Mouse (Mus musculus) limb, embryonic 11.5 days (tissue): Measurements from ENCODE around the gene Fbf1. TPM values are rescaled to one million over a fixed set of nuclear protein-coding genes. Genes with fewer than 3 reads are reported as not detected.

Source experiments
- ATAC-seq: fragments of 200-750 bp; cut with Nextera tagmentation; 2 replicates; pipeline ENCODE4 v1.8.0; 2017; ENCODE audit warnings: low read depth; ENCODE audit not compliant: insufficient number of reproducible peaks, low FRiP score, low TSS enrichment
- DNase-seq: peaks from one replicate; pipeline ENCODE4 v3.0.0-alpha.2; 2015; ENCODE audit warnings: low spot score
- H3K27ac ChIP-seq: fragments of 300-500 bp; sonication (generic); replicated peaks from 2 replicates; pipeline ENCODE4 v1.5.1; 2014; ENCODE audit warnings: low read depth, mild to moderate bottlenecking, low read length
- H3K27me3 ChIP-seq: fragments of 300-500 bp; sonication (generic); 2 replicates; pipeline ENCODE4 v1.6.1; 2014; ENCODE audit warnings: mild to moderate bottlenecking, low read length, mixed read lengths; ENCODE audit not compliant: control insufficient read depth, insufficient read depth
- H3K36me3 ChIP-seq: fragments of 300-500 bp; sonication (generic); 2 replicates; pipeline ENCODE4 v1.6.1; 2014; ENCODE audit warnings: mild to moderate bottlenecking, low read length, moderate library complexity, mixed read lengths; ENCODE audit not compliant: control insufficient read depth, insufficient read depth
- H3K4me1 ChIP-seq: fragments of 300-500 bp; sonication (generic); 2 replicates; pipeline ENCODE4 v1.6.1; 2014; ENCODE audit warnings: low read length, mixed read lengths; ENCODE audit not compliant: control insufficient read depth, insufficient read depth
- H3K4me2 ChIP-seq: fragments of 300-500 bp; sonication (generic); 2 replicates; pipeline ENCODE4 v1.6.1; 2014; ENCODE audit warnings: low read depth, mild to moderate bottlenecking, moderate library complexity; ENCODE audit not compliant: severe bottlenecking
- H3K4me3 ChIP-seq: fragments of 300-500 bp; sonication (generic); 2 replicates; pipeline ENCODE4 v1.5.1; 2014; ENCODE audit warnings: low read depth, low read length
- H3K9ac ChIP-seq: fragments of 300-500 bp; sonication (generic); 2 replicates; pipeline ENCODE4 v1.6.1; 2014; ENCODE audit warnings: mild to moderate bottlenecking, low read length
- H3K9me3 ChIP-seq: fragments of 300-500 bp; sonication (generic); 2 replicates; pipeline ENCODE4 v1.6.1; 2016; ENCODE audit warnings: low read length; ENCODE audit not compliant: control insufficient read depth
- WGBS: fragments of 180-500 bp; shearing (Covaris S2); extraction: QIAGEN DNeasy Blood & Tissue Kit; methylation state at CpG from one replicate; pipeline ENCODE4 v1.1.7; 2014; 5-methylcytosine and 5-hydroxymethylcytosine counted together
- polyA plus RNA-seq: library from polyadenylated mRNA; unstranded; fragments of >200 nt; fragmentation: Nextera tagmentation; extraction: Ambion mirVana; gene quantifications from 2 replicates; pipeline ENCODE4 v1.2.1, GENCODE M21; 2014

Gene Fbf1
- polyA plus RNA-seq, 1 experiment from 2014 or later = 28.2 TPM

GRCm38 (mm10) chr11:116196336-116196735 lies 28.4 kb upstream of the Fbf1 start:
- Histone ChIP-seq H3K4me2 (no peak overlapping the region), H3K27ac (no peak overlapping the region), H3K36me3 (peaks cover 4% of the 10 kb centered on the region), H3K9ac (no peak overlapping the region), H3K9me3 (no peaks in the 10 kb centered on the region), H3K27me3 (no peaks in the 10 kb centered on the region), H3K4me1 (0 out of 2 replicates have a peak, but pooled peaks cover 3% of the 10 kb centered on the region), H3K4me3 (no peak overlapping the region)
- no peak for DNase-seq
- no peak for ATAC-seq
- WGBS = 90% methylated on average over 3 of the region's 3 CpGs

GRCm38 (mm10) chr11:116195252-116195651 lies 27.3 kb upstream of the Fbf1 start:
- H3K27ac ChIP-seq = no peak overlapping the region
- no peaks in the 10 kb centered on the region for H3K9me3 ChIP-seq
- WGBS = 81% methylated on average over 5 of the region's 5 CpGs
- peaks cover 8% of the 10 kb centered on the region for H3K36me3 ChIP-seq
- DNase-seq (no peak), ATAC-seq (no peak)
- H3K4me3 ChIP-seq = no peak overlapping the region
- no peak overlapping the region for H3K4me2 ChIP-seq
- 0 out of 2 replicates have a peak, but pooled peaks cover 3% of the 10 kb centered on the region for H3K4me1 ChIP-seq
- H3K9ac ChIP-seq = no peak overlapping the region
- H3K27me3 ChIP-seq = no peaks in the 10 kb centered on the region

- H3K36me3 ChIP-seq = peaks cover 8% of the 10 kb centered on the region
- H3K4me1 ChIP-seq = 0 out of 2 replicates have a peak, but pooled peaks cover 2% of the 10 kb centered on the region
- ATAC-seq (no peak), DNase-seq (no peak)
- no peak overlapping the region for H3K9ac ChIP-seq
- H3K4me3 ChIP-seq = no peak overlapping the region
- H3K4me2 ChIP-seq = no peak overlapping the region
- no peak overlapping the region for H3K27ac ChIP-seq
- H3K27me3 ChIP-seq = no peaks in the 10 kb centered on the region
- WGBS = 98% methylated on average over 8 of the region's 8 CpGs
- H3K9me3 ChIP-seq = no peaks in the 10 kb centered on the region
Measured at GRCm38 (mm10) chr11:116194619-116195018, 26.7 kb upstream of the Fbf1 start.

GRCm38 (mm10) chr11:116187226-116187930 lies 19.4 kb upstream of the Fbf1 start:
- no peak overlapping the region for H3K27ac ChIP-seq

GRCm38 (mm10) chr11:116186360-116186759 lies 18.4 kb upstream of the Fbf1 start:
- no peak overlapping the region for H3K27ac ChIP-seq
- no peak for DNase-seq

More at GRCm38 (mm10) chr11:116187226-116187930, 19.4 kb upstream of the Fbf1 start:
- Histone ChIP-seq H3K36me3 (peaks cover 6% of the 10 kb centered on the region), H3K4me1 (no peaks in the 10 kb centered on the region), H3K4me3 (no peak overlapping the region), H3K27me3 (no peaks in the 10 kb centered on the region), H3K9me3 (no peaks in the 10 kb centered on the region), H3K9ac (no peak overlapping the region), H3K4me2 (no peak overlapping the region)
- DNase-seq (no peak), ATAC-seq (no peak)
- 73% methylated on average over 11 of the region's 11 CpGs for WGBS

GRCm38 (mm10) chr11:116185836-116186235 lies 17.9 kb upstream of the Fbf1 start:
- ATAC-seq = no peak
- Histone ChIP-seq H3K4me1 (no peaks in the 10 kb centered on the region), H3K27ac (no peak overlapping the region), H3K9ac (no peak overlapping the region), H3K27me3 (no peaks in the 10 kb centered on the region), H3K4me3 (no peak overlapping the region), H3K36me3 (no peaks in the 10 kb centered on the region; the same call in 1 of the 2 replicates), H3K4me2 (no peak overlapping the region), H3K9me3 (no peaks in the 10 kb centered on the region)
- 82% methylated on average over 3 of the region's 3 CpGs for WGBS
- DNase-seq = no peak

More at GRCm38 (mm10) chr11:116186360-116186759, 18.4 kb upstream of the Fbf1 start:
- Histone ChIP-seq H3K4me3 (no peak overlapping the region), H3K36me3 (peaks cover 4% of the 10 kb centered on the region), H3K4me2 (no peak overlapping the region), H3K9me3 (no peaks in the 10 kb centered on the region), H3K4me1 (no peaks in the 10 kb centered on the region), H3K9ac (no peak overlapping the region), H3K27me3 (no peaks in the 10 kb centered on the region)
- no peak for ATAC-seq
- 89% methylated on average over 11 of the region's 11 CpGs for WGBS

GRCm38 (mm10) chr11:116178411-116179121 lies 10.6 kb upstream of the Fbf1 start:
- H3K4me3 ChIP-seq = no peak overlapping the region
- DNase-seq (no peak), ATAC-seq (no peak)
- peaks cover 14% of the 10 kb centered on the region; the same call in 1 of the 2 replicates for H3K36me3 ChIP-seq
- no peaks in the 10 kb centered on the region for H3K4me1 ChIP-seq
- WGBS = 91% methylated on average over 20 of the region's 20 CpGs
- no peak overlapping the region for H3K4me2 ChIP-seq
- no peaks in the 10 kb centered on the region for H3K27me3 ChIP-seq
- H3K27ac ChIP-seq = no peak overlapping the region
- no peaks in the 10 kb centered on the region for H3K9me3 ChIP-seq
- H3K9ac ChIP-seq = no peak overlapping the region

- no peak overlapping the region for H3K4me2 ChIP-seq
- no peak overlapping the region for H3K9ac ChIP-seq
- no peak overlapping the region for H3K27ac ChIP-seq
- no peak overlapping the region for H3K4me3 ChIP-seq
- H3K9me3 ChIP-seq = no peaks in the 10 kb centered on the region
- ATAC-seq (no peak), DNase-seq (no peak)
- no peaks in the 10 kb centered on the region for H3K27me3 ChIP-seq
- peaks cover 16% of the 10 kb centered on the region; the same call in 1 of the 2 replicates for H3K36me3 ChIP-seq
- no peaks in the 10 kb centered on the region for H3K4me1 ChIP-seq
- WGBS = 91% methylated on average over 7 of the region's 7 CpGs
Measured at GRCm38 (mm10) chr11:116176010-116176409, 8.0 kb upstream of the Fbf1 start.
